Mouse (Mus musculus) retina, adult 2 months (tissue): Measurements from ENCODE around the gene Fbxo45.
"Not testable (repeated sequence)": the region's sequence is repeated elsewhere in the genome, so short reads cannot be mapped to it uniquely, and the experiment has no call there.

ENCODE experiments used
- DNase-seq: peaks from one replicate; pipeline ENCODE4 v3.0.0-alpha.2; 2012; ENCODE audit warnings: low read depth, low spot score

Gene Fbxo45

DNA sequence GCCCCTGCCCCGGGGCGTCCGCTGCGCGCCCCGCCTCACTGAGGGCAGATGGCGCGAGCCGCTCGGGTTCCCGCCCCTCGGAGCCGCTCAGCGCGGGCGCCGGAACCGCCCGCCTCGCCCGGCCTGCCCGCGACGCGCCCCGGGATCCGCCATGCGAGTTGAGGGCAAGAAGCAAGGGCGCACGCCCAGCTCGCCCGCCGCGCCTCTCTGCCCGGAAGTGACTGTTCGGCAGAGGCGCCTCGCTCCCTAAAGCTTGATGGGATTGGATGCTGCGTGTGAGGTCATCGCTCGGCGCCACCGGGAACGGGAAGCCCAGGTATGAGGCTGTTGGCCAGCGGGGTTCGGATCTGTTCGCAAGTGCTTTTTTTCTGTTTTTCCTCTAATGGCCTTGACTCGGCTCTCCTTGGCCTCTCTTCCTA lies at the start of gene Fbxo45, which contains the start of gene Wdr53:
Fbxo45 (minus strand) TSS at position 207 of the 419 bp plus-strand sequence.
Wdr53 (plus strand) TSS at position 276 of the 419 bp plus-strand sequence.
- peak; percentile 88 for DNase-seq

DNA sequence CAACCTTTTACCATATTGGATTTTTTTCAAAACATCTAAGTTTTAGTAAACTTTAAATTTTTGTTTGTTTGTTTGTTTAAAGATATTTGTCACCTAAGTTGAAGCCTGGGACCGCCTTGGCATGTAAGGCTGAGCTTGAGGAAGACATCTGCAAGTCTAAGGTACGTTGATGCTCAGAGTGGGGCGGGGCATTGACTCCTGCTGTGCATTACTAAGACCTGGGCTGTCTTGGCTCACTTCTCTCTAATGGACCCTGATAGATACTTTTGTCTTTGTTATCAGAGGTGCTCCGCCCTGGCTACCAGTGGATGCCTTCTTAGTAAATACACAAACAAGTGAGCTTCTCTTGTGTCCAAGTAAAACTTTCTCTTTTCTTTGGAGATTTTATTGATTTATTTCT lies 44.9 kb upstream of the Fbxo45 start:
- DNase-seq = no peak

DNA sequence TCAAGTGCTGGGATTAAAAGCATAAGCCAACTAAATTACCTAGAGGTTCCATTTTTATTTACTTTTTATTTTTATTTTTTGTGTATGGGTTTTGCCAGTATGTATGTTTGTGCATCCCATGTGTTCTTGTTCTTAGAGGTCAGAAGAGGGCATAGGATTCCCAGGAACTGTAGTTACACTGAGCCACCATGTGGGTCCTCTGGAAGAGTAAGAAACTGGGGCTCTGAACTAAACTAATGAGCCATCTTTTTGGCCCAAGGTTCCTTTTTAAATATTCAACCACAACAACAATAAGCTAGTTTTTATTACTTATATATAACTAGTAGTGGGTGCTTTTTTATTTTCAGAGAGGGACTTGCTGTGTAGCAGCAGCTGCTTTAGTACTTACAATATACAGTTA lies 35.6 kb upstream of the Fbxo45 start:
- no peak for DNase-seq

DNA sequence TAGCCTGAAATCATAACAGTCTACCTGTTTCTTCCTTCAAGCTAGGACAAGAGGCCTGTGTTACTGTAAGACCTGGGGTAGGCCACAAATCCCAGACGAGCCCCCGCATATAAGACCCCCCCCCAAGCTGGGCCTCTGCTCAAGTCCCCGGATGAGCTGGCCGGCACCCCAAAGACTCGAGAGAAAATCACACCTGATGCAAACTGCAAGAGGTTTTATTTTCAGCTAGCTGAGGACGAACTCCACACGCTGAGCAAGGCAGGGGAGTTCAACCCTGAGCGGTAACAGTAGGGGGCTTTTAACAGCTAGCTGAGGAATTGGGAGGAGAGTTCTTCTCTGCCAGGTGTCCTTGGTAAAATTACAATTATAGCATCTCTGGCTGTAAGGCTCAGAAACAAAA lies 33.3 kb upstream of the Fbxo45 start:
- no peak for DNase-seq

DNA sequence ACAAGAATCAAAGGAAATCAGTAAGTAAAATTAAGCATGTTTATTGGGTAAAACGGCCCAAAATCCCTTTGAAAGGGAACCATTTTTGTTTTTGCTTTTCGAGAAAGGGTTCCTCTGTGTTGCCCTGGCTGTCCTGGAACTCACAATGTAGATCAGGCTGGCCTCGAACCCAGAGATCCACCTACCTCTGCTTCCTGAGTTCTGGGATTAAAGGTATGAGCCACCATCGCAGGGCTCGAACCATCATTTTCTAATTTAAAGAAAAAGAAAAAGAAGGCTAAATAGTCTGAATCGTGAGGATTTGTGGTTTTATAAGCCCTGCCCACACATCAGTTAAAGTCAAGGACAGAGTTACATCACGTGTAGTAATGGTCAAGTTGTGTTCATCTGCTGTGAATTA lies 31.4 kb upstream of the Fbxo45 start:
- DNase-seq = no peak

DNA sequence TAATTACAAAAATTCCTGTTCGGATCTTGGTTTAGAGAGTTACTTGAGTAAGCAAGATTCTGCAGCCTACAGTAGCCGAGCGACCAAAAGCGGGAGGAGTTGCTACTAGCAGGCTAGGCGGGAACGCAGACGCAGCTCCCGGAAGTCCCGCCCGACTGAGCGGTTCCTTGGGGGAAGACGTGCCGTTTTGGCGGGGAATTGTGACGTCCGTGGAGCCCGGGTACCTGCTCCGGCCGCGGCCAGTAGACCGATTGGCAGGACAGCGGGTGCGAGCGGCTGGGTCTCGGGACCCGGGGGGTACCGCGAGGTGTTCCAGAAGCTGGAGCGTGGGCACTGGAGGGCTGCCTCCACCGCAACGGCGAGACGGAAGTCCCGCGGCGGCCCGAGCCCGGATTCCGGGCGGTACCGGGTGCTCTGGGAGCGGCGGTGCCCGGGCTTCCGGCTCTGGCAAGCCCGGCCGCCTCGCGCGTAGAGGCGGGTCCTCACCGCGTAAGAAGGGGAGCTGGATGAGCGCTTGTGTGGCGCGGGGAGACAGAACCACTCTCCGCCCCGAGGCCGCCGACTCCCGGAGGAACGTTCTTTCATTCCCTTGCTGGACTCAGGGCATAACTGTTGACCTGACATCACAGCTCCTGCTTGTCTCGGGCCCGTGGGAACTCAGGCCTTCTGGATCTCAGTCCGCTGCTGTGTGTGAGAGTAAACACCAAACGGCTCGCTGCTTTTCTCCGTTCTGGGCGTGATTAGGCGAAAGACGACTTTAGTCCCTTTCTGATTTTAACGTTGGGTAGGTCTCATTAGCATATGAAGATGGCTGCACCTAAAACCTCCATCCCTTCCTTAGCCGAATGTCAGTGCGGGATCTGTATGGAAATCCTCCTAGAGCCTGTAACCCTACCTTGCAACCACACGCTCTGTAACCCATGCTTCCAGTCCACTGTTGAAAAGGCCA lies 30.6 kb upstream of the Fbxo45 start, which contains the start of gene Rnf168:
Rnf168 (plus strand) TSS at position 152 of the 949 bp plus-strand sequence.
- DNase-seq = peak; percentile 68

DNA sequence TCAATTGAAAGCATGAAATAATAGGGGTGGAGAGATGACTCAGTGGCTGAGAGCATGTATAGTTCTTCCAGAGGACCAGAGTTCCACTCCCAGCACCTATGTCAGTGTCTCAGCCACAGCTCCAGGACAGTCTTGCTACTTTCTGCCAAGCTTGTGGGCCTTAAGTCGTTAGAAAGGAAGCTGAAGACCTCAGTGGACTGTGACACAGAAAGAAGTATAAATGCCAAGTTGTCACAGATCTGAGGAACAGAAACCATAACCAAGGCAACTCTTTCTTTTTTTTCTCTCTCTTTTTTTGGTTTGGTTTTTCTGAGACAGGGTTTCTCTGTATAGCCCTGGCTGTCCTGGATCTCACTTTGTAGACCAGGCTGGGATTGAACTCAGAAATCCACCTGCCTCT lies 28.9 kb upstream of the Fbxo45 start:
- DNase-seq = no peak

DNA sequence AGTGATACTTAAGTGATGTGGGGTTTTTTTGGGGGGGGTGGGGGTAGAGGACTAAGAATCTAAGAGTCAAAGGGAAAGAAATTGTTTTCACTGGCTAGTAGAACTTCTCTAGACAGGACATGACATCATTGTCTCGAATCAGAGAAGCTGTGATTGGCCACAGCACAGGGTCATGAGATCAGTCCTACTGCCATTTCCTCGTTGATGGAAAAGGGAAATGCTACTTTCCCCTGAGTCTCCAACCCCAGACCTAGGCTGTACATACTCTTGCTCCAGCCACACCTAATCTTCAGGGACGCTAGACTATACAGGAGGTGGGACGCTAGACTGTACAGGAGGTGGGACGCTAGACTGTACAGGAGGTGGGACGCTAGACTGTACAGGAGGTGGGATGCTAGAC lies 28.1 kb upstream of the Fbxo45 start:
- no peak for DNase-seq

DNA sequence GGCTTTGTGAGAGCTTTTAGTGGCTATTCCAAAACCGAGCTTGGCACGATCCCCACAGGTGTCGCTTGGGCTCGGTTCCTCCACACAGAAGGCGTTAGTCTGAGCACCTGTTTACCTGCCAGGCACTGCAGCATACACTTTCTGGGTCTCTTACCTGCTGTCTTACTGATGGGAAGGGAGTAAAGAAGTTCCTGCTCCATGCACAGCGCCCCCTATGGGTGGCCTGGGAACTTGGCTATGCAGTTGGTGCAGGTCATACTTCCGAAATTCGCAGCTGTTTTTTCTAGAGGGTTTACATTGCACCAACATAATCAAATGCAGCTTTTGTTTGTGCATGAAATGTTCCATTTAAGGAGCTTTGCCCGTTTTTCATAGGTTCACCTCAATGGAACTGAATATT lies 26.4 kb upstream of the Fbxo45 start:
- DNase-seq = no peak

DNA sequence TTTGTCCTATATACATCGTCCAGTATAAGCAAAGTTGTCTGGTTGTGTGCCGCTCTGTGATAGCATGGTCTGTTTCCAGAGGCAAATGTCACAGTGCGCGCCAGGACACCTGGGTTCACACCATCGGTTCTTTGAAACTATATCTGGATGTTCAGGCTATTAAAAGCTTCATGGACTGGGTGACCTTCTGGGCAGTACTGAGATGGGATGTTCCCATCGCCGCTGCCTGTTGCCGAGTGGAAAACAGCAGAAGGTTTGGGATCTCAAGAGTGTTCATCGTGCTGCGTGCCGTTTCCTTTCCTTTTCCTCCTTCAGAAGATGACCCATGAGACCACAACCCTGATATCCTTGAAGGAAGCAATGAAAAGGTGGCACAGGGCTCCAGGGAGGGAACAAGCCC lies 24.3 kb upstream of the Fbxo45 start, which contains the start of gene Smco1:
Smco1 (plus strand) TSS at position 178 of the 400 bp plus-strand sequence.
- no peak for DNase-seq

DNA sequence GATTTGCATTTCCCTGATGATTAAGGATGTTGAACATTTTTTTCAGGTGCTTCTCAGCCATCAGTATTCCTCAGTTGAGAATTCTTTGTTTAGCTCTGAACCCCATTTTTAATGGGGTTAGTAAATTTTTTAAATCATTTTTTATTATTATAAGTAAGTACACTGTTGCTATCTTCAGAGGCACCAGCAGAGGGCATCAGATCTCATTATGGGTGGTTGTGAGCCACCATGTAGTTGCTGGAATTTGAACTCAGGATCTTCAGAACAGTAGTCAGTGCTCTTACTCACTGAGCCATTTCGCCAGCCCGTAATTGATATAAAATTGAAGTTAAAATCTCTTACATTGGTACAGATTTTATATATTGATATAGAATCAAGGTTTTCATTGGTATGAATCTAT lies 17.3 kb upstream of the Fbxo45 start:
- not testable (repeated sequence) for DNase-seq

DNA sequence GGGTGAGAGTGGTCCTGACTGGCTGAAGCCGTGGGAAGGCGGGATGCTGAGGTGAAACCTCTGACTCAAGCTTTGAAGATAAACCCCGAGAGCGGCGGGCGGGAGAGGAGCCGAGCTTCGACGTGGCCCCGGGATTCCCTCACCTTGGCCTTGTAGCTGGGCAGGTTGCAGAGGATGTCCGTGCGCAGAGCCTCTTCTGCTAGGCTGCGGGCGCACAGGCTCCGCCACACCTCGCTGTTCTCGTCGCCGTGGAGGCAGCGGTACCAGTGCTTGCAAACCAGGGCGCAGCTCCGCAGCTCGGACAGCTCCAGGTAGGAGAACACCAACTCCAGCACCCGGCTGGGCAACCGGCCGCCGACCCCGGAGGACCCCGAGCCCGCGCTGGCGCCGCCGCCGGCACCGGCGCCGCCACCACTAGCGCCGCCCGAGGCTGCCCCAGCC lies 587 bp downstream of the Fbxo45 start:
- DNase-seq = no peak

DNA sequence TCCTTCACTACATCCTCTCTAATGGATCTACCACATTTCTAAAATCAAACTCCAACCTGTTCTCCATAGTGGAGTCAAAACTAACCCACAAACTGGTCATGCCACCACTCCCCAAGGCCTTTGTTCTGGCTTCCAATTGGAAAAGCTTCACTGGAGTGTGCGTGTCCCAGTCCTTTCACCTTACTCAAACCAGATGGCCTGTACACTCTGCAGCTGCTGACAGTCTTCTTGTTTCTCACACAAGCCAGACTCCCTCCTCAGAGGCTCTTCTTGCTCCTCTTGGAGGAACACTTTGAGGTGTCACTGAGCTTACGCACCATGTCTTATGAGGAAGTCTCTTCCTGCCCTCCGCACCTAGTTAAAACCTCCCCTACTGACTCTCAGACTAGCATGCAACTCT lies 3.1 kb downstream of the Fbxo45 start:
- no peak for DNase-seq

DNA sequence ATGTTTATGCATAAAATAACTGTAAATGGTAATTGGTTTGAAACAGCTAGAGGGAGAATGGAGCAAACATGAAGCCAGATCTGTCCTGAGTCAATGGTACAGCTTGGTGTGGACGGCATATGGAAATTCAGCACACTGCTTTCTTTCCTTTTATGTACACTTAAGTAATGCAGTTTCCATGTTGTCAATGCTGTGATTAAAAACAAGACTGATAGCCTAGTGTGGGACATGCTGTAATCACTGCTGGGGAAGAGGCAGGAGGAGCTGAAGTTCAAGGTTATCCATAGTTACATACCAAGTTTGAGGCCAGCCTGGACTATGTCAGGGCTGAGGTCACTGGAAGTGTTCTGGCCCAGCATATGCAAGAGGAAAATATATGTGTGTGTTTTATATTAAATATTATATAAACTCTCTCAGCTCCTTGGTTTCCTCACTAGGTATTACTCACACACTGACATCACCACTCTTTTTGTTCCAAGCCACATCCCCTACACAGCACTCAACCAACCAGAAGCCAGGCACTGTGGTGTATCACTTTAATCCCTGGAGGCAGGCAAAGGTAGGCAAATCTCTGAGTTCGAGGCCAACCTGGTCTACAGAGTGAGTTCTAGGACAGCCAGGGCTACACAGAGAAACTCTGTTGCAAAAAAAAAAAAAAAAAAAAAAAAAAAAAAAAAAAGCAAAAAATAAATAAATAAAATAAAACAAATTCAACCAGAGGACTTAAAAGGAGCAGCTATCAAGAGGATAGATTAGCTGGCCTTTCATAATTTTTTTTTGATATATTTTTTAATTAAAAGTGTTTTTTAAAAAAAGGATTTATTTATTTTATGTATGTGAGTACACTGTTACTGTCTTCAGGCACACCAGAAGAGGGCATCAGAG lies 7.3 kb downstream of the Fbxo45 start:
- no peak for DNase-seq

DNA sequence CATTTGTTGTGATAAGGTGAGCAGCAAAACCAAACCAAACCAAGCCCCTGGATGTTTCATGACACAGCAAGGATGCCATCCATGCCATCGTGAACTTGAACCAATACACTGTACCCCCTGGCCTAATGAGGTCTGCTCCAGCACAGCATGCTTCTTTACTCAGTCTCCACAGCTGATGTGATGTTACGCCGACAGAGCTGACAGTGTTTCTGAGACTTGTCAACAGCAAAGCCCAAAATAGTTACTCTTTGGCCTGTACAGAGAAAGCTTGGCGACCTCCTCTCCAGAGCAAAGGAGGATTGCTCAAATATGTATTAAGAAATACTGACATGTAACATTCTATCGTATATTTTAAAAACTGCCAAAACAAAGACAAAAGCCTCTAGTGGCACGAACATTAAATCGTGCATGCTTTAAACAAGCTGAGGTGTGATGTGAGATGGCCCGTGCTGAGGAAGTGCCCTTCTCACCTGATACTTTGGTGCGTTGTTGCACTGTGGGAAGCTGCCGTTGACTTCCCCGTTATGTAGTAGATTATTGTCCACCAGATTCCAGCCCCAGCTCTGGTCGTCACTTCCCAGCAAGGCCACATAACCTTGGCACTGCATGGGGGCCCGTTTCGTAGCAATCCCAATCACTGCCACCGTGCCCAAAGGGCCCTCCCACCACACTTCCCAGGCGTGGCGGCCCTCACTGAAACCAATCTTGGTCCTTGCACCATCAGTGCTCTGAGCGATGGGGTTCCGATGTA lies 8.9 kb downstream of the Fbxo45 start:
- DNase-seq = no peak

DNA sequence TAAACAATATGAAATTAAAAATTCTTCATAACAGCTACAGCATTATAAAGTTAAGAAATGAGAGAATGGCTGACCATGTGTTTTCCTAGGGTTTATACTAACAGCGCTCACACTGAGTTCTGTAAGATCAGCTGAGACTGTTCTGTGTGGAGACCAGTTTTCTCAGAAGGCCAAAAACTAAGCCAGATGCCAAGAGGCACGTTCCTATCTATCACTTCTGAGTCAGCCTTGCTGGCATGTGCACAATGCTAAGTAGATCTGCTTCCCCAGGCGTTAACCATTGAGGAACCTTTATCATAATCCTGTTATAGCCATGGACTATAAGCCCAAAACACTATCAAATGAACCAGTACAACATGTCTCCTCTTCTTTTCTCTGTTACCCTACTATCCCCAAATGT lies 14.9 kb downstream of the Fbxo45 start:
- DNase-seq = not testable (repeated sequence)

DNA sequence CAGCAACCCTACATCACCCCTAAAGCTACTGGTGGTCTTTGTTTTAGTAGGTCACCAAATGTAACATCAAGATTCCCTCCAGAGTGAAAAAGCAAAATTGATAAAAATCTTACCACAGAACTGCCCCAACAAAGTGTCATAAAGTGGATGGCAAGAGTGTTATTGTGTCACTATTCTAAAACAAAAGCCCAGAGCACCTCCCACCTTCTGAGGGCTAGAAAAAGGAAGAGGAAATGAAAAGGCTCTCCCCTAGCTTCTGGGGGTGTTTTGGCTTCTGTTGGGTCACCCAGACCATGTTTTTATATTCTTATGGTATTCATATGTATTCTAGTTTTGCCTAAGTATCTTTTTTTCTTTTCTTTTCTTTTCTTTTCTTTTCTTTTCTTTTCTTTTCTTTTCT lies 24.6 kb downstream of the Fbxo45 start:
- no peak for DNase-seq

DNA sequence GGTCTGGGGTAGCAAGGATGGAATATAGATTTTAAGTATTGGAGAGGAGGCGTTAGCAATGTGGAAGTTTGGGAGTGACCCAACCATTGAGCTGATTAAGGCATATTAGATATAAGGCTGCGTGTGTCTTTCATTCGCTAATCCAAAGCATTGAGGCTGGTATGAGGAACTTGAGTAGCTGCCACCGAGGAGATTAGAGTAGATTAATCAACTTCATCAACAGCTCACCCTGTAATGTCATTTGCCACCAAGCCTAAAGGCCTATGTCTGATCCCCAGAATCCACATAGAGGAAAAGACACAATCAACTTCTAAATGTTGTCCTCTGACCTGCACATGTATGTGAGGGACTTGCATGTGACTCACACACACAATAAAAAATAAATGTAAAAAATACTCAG lies 25.2 kb downstream of the Fbxo45 start:
- no peak for DNase-seq

DNA sequence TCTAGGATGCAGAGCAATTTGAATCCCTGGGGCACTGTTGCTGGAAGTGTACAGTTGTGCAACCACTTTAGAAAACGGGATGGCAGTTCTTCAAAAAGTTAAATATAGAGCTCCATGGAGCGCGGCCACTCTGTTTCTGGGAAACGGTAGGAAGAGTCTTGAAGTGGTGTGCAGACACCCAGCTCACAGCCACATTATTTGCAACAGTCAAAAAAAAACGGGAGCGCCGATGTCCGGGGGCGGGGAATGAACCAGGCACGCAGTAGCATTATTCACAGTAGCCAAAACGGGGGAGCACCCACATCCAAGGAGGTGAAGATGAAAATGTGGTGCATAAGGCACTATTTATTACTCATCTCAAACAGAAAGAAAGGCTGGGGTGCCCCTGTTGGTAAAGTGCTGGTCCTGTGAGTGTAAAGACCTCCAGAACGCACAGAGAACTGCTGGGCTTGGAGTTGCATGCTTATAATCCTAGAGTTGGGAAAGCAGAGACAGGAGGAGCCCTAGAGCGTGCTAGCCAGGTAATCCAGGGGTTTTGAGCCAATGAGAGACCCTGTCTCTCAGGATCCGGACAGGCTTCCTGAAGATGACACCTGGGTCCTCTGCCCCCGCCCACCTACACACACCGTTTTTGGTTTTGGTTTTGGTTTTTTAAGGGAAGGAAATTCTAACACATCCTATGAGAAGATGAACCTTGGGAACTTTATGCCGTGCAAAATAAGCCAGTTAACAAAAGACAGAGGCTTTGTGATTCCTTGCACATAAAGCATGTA lies 32.0 kb downstream of the Fbxo45 start:
- no peak for DNase-seq

DNA sequence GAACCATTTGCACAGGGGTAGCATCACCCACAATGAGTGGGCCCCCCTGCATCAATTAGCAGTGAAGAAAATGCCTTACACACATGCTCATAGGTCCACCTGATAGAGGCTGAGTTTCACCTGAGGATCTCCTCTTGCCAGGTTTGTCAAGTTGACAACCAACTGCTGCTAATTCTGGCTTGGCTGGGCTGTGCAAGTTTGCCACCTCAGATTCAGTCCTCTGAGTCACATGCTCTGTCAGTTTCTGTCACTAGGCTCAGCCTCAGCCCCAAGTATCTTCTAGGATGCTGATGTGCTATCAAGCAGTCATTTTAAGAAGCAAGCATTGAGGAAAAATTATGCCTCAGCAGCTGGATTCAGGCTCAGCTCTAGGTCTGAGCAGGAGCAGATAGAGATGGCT lies 32.8 kb downstream of the Fbxo45 start:
- no peak for DNase-seq

DNA sequence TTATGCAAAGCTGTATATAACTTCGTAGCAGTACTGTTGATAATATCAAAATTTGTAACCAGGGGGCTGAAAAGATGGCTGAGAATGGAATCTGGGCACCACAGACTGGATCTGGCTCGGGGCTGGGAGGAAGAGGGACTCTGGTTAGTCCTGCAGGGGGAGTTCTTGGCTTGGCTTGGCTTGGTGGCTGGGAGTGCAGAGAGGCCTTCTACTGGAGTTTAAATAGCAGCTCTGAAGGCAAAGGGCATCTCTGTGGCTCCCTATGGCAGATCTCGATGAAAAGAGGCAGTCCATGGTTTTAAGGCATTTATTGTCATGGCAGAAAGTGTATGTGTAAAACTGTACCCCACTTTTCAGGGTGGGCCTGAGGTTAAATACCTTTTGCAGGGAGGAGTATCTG lies 42.1 kb downstream of the Fbxo45 start:
- DNase-seq = no peak
